Mouse (Mus musculus) C2C12 (cell line): ENCODE measurements around the gene Foxo1.

ENCODE experiments used
- CEBPB ChIP-seq: IDR thresholded peaks from one replicate; pipeline ENCODE4 v1.6.1; 2011; ENCODE audit warnings: low read depth, mild to moderate bottlenecking, control low read depth, moderate library complexity
- CTCF ChIP-seq: IDR thresholded peaks from one replicate; pipeline ENCODE4 v1.5.1; 2011; ENCODE audit not compliant: control insufficient read depth, insufficient read depth, insufficient read length
- MAX ChIP-seq: IDR thresholded peaks from one replicate; pipeline ENCODE4 v1.6.1; 2011; ENCODE audit warnings: mild to moderate bottlenecking, control low read depth
- MYOG ChIP-seq: IDR thresholded peaks from one replicate; pipeline ENCODE4 v1.6.1; 2011; ENCODE audit not compliant: control insufficient read depth, insufficient read length; ENCODE audit errors: extremely low read depth
- USF1 ChIP-seq: IDR thresholded peaks from one replicate; pipeline ENCODE4 v1.6.1; 2011; ENCODE audit warnings: low read depth, mild to moderate bottlenecking, control low read depth, moderate library complexity

- TF ChIP-seq CTCF (no peak), USF1 (no peak), MYOG (no peak), CEBPB (no peak), MAX (no peak)
Measured at GRCm38 (mm10) chr3:52295688-52296087, 27.6 kb downstream of the Foxo1 start.
